Mouse (Mus musculus): ENCODE results near the gene Sptbn4.

Sptbn4 gene

DNA sequence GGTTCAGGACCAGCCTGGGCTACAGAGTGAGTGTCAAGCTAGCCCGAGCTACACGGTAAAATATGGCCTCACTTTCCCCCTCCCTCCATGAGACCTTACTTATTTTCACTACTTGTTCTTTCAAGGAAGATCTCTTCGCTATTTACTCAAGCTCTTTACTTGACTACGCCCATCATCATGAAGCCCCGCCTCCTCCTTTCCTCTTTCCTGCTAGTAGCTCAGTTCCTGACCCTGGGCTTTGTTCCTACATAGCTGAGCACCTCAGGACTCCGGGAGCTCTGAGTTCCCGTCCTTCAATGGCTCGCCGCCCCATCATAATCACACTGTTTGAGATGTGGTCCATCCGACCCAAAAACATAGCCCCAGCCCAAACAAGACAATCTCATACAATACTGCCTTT lies 14.1 kb downstream of the Sptbn4 start:
- DNase-seq (ENCODE audit: low read depth) = no peak

DNA sequence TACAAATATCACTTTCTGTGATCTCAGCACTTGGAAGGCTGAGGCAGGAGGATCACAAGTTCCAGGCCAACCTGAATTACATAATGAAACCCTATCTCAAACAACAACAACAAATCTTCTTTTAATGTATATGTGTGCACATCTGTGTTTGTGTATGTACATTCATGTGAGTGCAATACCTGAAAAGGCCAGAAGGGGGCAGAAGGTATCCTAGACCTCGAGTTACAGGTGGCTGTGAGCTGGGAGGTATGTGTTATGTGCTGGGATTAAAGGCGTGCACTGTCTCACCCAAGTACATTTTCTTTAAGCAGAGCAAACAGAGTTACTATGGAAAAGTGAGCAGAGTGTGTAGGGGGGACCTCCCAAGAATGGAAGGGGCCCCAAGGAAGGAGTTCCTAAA lies 18.4 kb downstream of the Sptbn4 start:
- no peak for DNase-seq (ENCODE audit: low read depth)

DNA sequence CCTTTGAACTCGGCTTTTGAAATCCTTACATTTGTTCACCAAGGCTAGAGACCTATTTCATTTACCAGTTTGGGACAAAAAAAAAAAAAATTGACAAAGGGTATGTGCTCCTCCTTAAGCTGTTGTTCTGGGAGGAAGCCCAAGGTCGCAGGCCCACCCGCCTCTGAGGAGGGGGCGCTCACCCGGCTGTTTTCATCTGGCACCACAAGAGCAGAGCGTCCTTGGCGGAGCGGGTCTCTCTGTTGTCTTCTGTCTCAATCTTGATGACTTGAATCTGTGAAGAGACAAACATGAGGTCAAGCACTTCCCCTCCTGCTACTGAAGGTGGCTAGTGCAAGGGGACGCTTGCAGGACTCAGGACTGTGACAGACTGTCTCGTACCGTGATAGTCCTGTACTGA lies 19.5 kb downstream of the Sptbn4 start:
- no peak for DNase-seq (ENCODE audit: low read depth)

DNA sequence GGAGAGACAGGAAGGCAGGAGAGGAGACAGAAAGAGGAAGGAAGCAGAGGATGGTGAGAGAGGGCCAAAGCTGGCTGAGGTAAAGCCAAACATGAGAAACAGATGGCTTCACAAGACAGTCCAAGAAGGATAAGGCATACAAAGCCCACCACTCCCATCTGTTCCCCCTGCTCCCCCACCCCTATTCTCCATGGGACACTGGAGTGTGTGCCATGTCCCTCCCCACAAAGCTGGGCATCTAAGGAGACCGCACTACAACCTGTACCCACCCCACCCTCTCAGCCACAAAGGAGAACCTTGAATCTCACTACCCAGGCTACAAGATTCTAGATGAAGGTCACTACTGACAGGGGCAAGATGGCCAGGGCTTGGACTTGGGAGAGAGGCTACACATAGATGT lies 20.1 kb downstream of the Sptbn4 start:
- no peak for DNase-seq (ENCODE audit: low read depth)

DNA sequence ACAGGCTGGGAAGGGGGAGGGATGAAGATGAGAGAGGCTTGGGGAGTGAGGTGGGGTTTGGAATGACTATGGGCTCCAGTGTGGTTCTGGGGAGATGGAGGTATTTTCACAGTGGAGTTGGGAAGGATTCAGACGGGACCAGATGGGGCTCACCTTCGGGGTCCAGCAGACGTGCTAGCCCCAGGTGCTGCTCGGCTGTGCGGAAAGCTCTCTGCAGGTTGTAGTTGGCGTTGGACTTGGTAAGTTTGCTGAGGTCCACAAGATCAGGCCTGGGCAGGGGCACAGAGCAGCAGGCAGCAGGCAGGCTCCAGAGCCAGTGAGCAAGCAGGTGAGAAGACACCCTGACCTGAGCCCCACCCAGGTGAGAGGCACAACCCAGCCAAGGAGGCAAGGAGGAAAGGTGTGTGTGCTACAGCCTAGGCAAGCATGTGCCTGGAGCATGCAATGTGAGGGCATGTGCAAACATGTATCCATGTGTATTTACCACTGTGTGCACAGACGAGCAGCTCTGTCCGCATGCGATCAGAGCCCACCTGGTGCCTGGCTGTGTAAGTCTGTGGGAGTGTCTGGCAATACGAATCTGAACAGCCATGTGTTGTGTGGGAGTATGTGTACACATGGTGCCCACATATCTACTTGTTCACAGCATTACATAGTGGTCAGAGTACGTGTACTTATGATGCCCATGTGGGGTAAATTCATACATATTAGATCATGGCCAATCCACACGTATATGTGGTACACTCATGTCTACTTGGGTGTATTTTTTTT lies 23.7 kb downstream of the Sptbn4 start:
- DNase-seq (ENCODE audit: low read depth) = no peak

DNA sequence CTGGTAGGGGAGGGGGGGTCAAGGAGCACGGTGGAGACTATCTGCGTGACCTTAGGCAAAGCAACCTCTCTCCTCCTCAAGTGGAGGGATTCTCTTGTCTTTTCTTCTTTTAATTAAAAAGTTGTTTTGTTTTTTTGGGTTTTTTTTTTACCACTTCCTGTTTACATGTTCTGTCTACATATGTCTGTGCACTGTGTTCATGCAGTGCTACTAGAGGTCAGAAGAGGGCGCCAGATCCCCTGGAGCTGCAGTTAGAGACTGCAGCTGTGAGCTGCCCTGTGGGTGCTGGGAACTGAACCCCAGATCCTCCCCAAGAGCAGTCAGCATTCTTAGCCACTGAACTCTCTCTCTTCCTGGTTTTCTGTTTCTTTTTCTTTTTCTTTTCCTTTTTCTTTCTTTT lies 28.4 kb downstream of the Sptbn4 start:
- DNase-seq (ENCODE audit: low read depth) = no peak

DNA sequence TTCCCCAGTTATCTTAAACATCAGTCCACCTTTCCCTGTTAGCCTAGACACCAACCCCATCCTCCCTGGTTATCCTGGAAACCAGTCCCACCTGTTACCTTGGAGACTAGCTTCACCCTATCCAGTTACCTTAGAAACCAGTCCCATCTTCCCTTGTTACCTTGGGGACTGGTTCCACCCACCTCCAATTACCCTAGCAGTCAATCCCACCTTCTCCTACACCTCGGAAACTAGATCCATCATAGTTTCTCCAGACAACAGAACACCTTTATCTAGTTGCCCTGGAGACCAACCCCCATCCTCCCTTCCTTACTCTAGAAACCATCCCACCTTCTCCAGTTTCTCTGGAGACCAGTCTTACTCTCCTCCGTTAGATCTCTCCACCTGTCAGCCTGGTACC lies 30.3 kb downstream of the Sptbn4 start:
- no peak for DNase-seq (ENCODE audit: low read depth)

DNA sequence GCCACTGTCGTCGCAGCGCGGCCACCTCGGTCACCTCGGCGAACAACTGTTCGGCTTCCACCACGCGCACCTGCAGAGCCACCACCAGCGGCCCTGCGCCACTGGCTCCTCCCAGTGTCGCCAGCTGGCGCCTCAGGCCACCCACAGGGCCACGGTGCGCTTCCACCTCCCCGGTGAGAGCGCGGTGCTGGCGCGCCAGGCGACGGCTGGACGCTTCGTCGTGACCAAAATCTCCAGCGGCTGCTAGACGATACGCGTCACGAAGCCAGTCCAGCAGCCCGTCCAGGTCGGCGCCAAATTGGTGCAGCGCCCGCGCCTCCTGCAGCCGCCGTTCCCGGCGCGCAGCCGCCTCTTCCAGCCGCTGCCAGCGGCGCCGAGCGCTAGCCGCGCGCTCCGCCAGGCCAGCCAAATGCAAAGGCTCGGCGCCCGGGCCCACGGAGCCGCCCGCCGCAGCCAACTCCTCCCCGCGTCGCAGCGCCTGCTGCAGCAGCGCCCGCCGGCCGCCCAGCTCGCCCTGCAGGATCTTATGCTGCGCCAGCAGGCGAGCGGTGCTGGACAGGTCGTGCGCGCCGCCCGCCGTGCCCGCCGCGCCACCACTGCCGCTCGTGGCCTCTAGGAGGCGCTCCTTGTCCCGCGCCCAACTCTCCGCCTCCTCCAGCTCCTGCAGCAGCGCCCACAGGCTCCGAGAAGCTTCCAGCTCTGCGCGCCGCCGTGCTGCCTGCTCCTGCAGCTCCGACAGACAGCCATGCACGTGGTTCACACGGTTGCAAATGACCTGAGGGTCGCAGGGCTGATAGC lies 38.9 kb downstream of the Sptbn4 start:
- no peak for DNase-seq (ENCODE audit: low read depth)

DNA sequence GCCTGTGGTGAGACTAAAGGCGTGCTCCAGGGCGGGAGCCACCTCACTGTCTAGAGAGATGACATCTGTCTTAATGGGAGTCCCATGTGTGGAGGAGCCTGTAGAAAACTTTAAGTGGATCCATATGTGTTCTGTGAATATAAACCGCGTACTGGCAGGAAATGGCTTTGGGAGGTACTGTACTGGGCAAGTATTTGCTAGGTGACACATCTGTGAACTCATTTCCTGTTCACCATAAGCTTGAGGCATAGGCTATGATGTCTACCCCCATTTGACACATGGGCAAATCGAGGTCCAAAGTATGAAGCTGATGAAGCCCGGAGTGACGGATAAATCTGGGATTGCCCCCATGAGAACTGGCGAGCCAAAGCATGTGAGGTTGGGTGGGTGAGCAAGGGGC lies 39.7 kb downstream of the Sptbn4 start:
- no peak for DNase-seq (ENCODE audit: low read depth)

DNA sequence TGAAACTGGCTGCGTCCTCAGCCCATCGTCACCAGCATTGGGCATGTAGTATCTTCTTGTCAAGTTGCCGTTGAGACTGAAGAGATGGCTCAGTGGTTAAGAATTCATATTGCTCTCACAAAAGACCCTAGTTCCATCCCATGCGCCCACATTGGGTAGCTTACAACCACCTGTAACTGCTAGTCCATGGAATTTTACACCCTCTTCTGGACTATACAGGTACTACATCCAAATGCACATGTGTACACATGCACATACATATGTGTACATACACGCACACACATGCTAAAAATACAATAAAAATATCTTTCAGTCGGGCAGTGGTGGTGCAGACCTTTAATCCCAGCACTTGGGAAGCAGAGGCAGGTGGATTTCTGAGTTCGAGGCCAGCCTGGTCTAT lies 41.0 kb downstream of the Sptbn4 start:
- no peak for DNase-seq (ENCODE audit: low read depth)

DNA sequence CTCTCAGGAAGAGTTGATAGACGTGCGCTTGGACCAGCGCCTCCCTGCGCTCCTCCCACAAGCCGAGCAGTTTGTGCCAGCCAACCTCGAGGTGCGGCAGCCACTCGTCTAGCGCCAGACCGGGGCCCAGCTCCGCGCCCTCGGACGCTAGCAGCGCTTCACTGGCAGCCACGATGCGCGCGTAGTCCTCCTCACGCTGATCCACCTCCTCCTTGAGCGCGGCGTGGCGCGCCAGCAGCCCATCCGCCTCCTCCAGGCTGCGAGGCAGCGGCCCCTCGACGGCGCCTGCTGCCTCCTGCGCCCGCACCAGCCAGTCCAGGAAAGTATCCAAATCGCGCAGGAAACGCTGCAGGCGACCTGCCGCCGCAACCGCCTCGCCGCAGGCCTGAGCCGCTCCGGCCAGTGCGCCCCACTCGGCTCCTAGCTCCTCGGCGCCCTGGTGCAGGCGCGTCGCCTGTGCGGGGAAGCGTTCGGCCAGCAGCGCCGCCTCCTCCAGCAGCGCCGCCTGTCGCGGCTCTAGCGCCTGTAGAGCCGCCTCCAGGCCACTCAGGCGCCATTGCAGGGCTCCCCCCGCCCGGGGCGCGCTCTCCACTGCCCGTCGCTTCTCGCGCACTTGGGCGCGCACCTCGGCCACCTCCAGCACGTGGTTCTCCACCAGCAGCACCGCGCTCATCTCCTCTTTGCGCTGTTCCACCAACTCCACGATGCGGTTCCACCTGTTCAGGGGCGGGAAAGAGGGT lies 43.1 kb downstream of the Sptbn4 start:
- DNase-seq (ENCODE audit: low read depth) = no peak

DNA sequence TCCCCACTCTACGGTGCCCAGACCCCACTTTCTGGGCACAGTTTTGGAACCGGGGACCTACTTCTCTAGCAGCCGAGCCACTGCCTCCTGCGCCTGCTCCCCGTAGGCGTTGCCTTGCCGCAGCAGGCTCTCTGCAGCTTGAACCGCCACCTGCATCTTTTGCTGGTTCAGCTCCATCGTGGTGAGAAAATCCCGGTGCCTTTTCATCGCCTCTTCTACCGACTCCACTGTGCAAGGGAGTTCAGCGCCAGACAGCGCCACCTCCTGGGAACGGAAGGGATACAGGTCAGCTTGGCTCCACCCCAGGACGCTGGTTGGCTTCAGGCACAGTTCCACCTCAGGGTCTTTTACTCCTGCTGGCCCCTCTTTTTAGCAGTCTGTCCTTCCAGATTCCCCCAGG lies 44.8 kb downstream of the Sptbn4 start:
- peak; percentile 57 for DNase-seq (ENCODE audit: low read depth)

DNA sequence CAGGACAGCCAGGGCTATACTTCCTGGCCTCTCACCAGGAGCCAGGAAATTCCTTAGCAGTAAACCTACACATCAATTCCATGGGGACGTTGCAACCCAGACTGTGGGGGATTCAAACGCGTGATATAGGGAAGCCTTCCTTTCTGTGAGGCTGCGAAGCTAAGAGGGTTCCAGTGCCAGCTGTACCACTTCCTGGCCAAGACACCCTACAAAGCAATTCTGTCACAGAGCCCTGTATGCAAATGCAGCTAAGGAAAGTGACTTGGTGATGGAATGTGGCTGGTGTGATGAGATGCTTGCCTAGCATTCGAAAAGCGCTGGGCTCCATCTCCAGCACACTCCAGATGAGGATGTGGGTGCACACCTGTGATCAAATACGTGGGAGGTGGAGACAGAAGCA lies 46.9 kb downstream of the Sptbn4 start:
- DNase-seq (ENCODE audit: low read depth) = no peak

DNA sequence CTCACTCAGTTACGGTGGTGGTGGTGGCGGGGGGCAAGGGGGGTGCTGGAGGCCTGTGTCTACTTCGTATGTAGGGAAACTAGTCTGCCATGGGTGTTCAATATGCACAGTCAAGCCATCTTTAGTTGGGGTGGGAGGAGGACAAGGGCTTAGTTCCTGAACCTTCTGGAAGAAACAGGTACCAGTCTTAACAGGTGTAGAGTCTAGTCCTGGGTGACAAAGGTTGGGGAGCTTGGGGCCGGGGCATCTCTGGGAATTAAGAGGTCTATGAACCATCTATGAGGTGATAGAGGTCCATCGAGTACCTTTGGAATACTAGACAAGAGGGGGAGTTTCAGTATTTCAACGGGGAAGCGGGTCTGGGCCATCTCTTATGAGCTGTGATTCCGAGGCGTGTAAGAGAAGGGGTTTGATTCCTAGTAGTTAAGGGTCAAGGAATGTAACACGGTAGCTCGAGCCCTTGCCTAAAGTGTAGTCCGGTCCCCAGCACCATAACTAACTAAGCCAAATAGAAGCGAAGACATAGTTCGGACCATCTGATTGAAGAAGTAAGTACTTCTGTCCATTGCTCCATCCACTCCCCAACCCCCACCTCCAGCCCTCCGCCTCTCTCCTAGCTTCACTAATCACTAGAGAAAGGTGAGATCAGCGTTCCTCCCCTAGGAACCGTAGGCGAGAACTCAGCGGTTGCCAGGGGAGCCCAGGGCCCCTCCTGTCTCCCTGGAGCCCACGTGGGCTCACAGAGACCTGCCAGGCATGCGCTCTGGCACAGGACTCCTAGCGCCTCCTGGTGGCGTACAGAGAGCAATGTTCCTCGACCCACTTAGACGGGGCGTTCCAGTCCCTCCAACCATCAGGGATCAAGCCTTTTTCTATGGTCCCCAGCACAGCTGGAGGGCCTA lies 50.2 kb downstream of the Sptbn4 start:
- no peak for DNase-seq (ENCODE audit: low read depth)

DNA sequence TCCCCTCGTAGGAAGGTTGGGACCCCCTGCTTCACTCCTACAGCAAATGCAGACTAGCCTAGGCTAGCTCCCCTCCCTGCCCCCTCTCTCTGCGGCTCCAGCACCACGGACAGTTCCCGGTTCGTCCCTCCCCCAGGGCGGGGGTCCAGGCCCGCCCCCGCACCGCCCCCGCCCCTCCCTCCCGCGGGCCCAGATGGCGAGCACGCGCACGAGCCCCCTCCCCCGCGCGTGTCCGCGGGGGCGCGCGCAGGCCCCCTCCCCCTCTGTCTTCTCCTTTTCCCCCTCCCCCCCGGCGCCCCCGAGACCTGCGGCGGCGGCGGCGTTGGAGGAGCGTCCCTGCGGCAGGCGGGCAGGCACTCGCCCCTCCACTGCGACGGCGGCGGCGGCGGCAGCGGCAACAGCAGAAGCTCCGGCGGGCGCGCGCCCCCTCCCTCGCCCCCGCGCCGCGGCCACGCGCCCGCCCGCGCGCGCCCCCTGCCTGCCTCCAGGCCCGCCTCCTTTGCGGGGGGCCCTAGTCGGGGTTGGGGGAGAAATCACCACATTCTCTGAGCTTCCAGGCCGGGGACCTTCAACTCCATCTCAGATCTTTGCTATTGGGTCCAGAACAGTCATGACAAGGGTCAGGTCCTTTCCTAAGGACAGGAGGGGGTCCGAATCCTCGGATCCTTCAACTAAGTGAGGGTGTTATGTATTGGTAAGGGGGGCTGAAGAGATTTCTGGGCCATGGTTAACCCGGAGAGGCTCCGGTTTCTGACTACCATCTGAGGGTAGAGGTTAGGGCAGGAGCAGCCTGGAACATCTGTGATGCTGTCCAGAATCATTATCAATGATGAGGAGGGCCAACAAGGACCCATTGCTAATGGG lies 51.1 kb downstream of the Sptbn4 start:
- no peak for DNase-seq (ENCODE audit: low read depth)

DNA sequence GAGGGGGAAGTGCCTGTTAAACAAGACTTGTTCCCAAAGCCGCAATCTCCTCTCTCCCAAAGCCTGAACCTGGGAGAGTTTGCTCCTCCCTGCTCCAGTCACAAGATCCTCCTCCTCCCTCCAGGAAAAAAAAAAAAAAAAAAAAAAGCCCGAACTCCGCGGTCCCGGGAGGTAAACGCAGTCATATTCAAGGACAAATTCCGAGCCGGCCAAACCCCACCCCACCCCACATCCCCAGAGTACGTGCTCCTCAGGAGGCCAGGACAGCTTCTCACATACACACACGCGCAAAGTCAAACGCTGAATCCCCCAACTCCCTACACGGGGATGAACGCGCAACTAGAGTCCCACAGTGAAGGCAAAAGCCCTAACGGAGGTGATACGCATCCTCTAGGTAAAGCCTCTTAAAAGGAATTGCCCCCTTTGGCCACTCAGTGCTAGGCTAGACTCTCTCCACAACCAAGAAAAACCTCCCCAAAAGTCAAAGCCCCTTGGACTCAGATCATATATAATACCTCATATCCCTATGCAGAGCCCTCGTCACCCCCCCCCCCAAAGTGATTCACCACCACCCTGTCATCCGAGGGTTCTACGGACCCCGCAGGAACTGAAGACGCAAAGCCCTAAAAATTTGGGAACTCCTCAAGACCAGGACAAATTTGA lies 51.8 kb downstream of the Sptbn4 start:
- no peak for DNase-seq (ENCODE audit: low read depth)

DNA sequence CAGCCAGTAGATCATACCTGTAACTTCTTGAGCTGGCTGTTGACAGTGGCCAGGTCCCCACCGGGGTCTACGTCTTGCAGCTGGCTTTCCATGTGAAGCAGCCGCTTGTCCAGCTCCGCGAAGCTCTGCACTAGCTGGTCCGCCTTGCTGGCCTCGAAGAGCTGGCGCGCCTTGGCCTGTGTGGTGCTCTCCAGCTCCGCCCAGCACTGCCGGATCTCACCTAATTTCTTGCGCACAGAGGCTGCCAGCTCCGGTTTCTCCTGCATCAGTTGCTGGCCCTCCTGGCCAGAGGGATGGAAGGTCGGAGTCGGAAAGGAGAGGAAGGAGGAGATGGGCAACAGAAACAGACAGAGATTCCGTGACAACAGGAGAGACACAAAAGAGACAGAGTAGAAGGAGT lies 56.1 kb downstream of the Sptbn4 start:
- no peak for DNase-seq (ENCODE audit: low read depth)

DNA sequence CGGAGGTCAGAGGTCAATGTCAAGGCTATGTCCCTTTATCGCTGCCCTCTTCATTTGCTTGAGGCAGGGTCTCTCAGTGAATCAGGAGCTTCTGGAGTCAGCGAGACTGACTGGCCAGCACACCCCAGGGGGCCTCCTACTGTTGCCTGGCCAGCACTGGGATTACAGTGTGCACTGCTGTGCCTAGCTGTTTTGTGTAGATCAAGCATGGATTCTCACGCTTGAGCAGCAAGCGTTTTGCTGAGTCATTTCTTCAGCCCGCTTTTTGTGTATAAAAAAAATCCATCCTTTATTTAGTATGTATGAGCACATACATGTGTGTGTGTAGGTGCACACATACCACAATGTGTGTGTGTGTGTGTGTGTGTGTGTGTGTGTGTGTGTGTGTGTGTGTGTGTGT lies 58.3 kb downstream of the Sptbn4 start:
- no peak for DNase-seq (ENCODE audit: low read depth)

DNA sequence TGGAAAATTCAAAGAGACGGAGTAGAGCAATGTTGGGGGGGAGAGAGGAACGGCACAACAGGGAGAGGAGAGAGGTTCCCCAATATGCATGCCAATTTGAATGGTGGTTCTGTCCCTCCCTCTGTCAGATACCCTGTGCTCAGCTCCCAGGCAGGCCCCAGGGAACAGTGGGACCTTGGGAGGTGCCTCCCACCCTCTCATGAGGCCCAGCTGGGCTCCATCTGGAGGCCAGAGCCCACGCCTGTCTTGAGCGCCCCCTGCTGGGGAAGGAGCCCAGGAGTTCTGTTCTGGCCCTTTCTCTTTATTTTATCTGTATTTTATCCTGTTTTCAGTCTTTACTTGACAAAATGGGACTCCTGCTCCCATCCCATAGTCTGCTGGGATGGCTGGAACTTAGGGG lies 62.8 kb downstream of the Sptbn4 start:
- peak; percentile 56 for DNase-seq (ENCODE audit: low read depth)

DNA sequence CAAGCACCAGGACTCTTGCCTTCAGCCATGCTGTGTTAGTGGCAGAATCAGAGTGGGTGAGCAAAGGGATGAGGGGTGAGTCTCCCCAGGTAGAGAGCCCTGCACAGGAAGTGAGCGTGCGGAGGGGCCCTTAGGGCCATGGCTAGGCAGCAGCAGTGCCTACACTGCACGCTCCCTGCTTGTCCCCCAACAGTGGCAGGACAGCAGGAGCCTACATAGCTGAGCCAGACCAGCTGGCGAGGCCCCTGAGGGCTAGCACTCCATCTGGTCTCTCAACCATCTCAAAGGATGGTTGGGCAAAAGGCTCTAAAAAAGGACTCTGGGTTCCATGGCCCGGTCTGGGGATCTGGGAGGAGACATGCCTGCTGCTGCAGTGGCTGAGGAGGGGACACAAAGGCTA lies 63.4 kb downstream of the Sptbn4 start:
- no peak for DNase-seq (ENCODE audit: low read depth)

Measured in c-Kit-positive CD71-negative TER-119-negative erythroid progenitor cells, embryonic 14.5 days (primary cell).